Mouse (Mus musculus) stomach, postnatal 0 days (tissue): ENCODE measurements around the gene Proser1. TPM values are rescaled to one million over a fixed set of nuclear protein-coding genes. Genes with fewer than 3 reads are reported as not detected.

Experiments used
- ATAC-seq: fragments of 200-750 bp; cut with Nextera tagmentation; 2 replicates; pipeline ENCODE4 v1.8.0; 2017; ENCODE audit not compliant: low FRiP score, low TSS enrichment
- DNase-seq: peaks from one replicate; pipeline ENCODE4 v3.0.0-alpha.2; 2016; ENCODE audit warnings: low spot score
- H3K27ac ChIP-seq: fragments of 300-500 bp; sonication (generic); replicated peaks from 2 replicates; pipeline ENCODE4 v1.5.1; 2014; ENCODE audit warnings: mild to moderate bottlenecking, control low read depth
- H3K27me3 ChIP-seq: fragments of 300-500 bp; sonication (generic); 2 replicates; pipeline ENCODE4 v1.6.1; 2014; ENCODE audit warnings: low read length; ENCODE audit not compliant: control insufficient read depth, insufficient read depth
- H3K36me3 ChIP-seq: fragments of 300-500 bp; sonication (generic); 2 replicates; pipeline ENCODE4 v1.6.1; 2014; ENCODE audit warnings: low read length, mixed read lengths; ENCODE audit not compliant: control insufficient read depth, insufficient read depth
- H3K4me1 ChIP-seq: fragments of 300-500 bp; sonication (generic); replicated peaks from 2 replicates; pipeline ENCODE4 v1.6.1; 2014; ENCODE audit warnings: antibody characterized with exemption; ENCODE audit not compliant: control insufficient read depth, insufficient read depth
- H3K4me2 ChIP-seq: fragments of 300-500 bp; sonication (generic); replicated peaks from 2 replicates; pipeline ENCODE4 v1.6.1; 2014; ENCODE audit warnings: low read depth, mild to moderate bottlenecking, control low read depth, moderate library complexity
- H3K4me3 ChIP-seq: fragments of 300-500 bp; sonication (generic); 2 replicates; pipeline ENCODE4 v1.5.1; 2014; ENCODE audit warnings: low read depth, low read length, control low read depth
- H3K9ac ChIP-seq: fragments of 300-500 bp; sonication (generic); 2 replicates; pipeline ENCODE4 v1.6.1; 2014; ENCODE audit warnings: mild to moderate bottlenecking, low read length, control low read depth, mixed read lengths
- H3K9me3 ChIP-seq: fragments of 300-500 bp; sonication (generic); 2 replicates; pipeline ENCODE4 v1.6.1; 2016; ENCODE audit warnings: low read length; ENCODE audit not compliant: control insufficient read depth
- CTCF ChIP-seq: IDR thresholded peaks from 2 replicates; pipeline ENCODE4 v1.5.1; 2016; ENCODE audit warnings: antibody characterized with exemption, low read depth, mild to moderate bottlenecking, moderate library complexity
- EP300 ChIP-seq: optimal IDR thresholded peaks from 2 replicates; pipeline ENCODE3; 2016; ENCODE audit warnings: antibody characterized with exemption
- WGBS: fragments of 180-500 bp; shearing (Covaris S2); extraction: QIAGEN DNeasy Blood & Tissue Kit; methylation state at CpG from one replicate; pipeline ENCODE4 v1.1.7; 2014; 5-methylcytosine and 5-hydroxymethylcytosine counted together
- polyA plus RNA-seq: library from polyadenylated mRNA; unstranded; fragments of >200 nt; fragmentation: Nextera tagmentation; extraction: Ambion mirVana; gene quantifications from 2 replicates; pipeline ENCODE4 v1.2.1, GENCODE M21; 2015

The Proser1 gene
- polyA plus RNA-seq, 1 experiment from 2014 or later = 7.9 TPM

GRCm38 (mm10) chr3:53498351-53498905, 35.0 kb downstream of the Proser1 start:
- no peaks in the 10 kb centered on the region for H3K4me1 ChIP-seq
- ATAC-seq = no peak
- no peaks in the 10 kb centered on the region for H3K36me3 ChIP-seq
- no peak overlapping the region for H3K27ac ChIP-seq
- no peak for TF ChIP-seq CTCF
- TF ChIP-seq EP300 = no peak
- no peaks in the 10 kb centered on the region for H3K27me3 ChIP-seq
- no peaks in the 10 kb centered on the region for H3K9me3 ChIP-seq
- 66% methylated on average over 6 of the region's 6 CpGs for WGBS
- no peak for DNase-seq
- H3K4me2 ChIP-seq = no peak overlapping the region
- no peak overlapping the region for H3K9ac ChIP-seq
- H3K4me3 ChIP-seq = no peak overlapping the region

- DNase-seq = no peak
- Histone ChIP-seq H3K27ac (no peak overlapping the region), H3K4me2 (no peak overlapping the region), H3K4me1 (no peaks in the 10 kb centered on the region), H3K36me3 (no peaks in the 10 kb centered on the region), H3K9ac (no peak overlapping the region), H3K9me3 (no peaks in the 10 kb centered on the region), H3K4me3 (no peak overlapping the region), H3K27me3 (no peaks in the 10 kb centered on the region)
- WGBS = 61% methylated on average over 6 of the region's 6 CpGs
- TF ChIP-seq CTCF (peak; percentile 84), EP300 (no peak)
- no peak for ATAC-seq
These were observed 39.0 kb downstream of the Proser1 start for GRCm38 (mm10) chr3:53502428-53502827.

- 47% methylated on average over 5 of the region's 5 CpGs for WGBS
- Histone ChIP-seq H3K4me1 (no peaks in the 10 kb centered on the region), H3K4me2 (no peak overlapping the region), H3K27me3 (no peaks in the 10 kb centered on the region), H3K27ac (no peak overlapping the region), H3K36me3 (0 out of 2 replicates have a peak, but pooled peaks cover 4% of the 10 kb centered on the region), H3K9ac (no peak overlapping the region), H3K4me3 (no peak overlapping the region), H3K9me3 (no peaks in the 10 kb centered on the region)
- DNase-seq (no peak), ATAC-seq (no peak)
- no peak for TF ChIP-seq EP300
- no peak for TF ChIP-seq CTCF
These were observed 49.6 kb downstream of the Proser1 start for GRCm38 (mm10) chr3:53513096-53513495.

DNA sequence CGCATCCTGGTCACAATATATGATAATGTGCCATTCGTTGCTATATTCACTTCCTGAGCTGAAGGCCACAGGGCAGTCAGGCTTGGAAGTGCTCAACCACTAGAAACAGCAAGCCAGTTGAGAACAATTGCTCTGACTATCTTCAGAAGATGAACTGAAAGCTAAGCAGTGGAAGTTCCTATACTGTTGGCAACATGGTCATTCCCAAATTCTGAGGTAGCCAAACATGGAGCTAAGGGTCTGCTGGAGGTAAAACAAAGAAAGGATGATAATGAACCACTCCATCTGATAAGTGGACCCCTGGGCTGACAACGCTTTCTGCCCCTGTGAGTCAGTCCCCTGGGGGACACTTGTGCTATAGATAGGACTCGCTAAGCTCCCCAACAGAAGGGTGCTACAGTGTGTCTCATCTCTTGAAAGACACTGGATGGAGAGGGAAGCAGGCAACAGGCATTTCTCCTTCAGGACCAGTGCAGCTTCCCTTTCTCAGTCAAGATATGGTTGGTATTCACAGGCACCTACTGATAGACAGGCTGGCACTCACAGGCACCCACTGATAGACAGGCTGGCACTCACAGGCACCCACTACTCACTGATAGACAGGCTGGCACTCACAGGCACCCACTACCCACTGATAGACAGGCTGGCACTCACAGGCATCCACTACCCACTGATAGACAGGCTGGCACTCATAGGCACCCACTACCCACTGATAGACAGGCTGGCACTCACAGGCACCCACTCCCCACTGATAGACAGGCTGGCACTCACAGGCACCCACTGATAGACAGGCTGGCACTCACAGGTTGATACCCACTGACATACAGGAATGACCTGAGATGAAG, 51.0 kb downstream of the Proser1 start:
- no peak overlapping the region for H3K27ac ChIP-seq
- no peaks in the 10 kb centered on the region for H3K9me3 ChIP-seq
- WGBS = 80% methylated on average over 4 of the region's 4 CpGs
- no peaks in the 10 kb centered on the region for H3K4me1 ChIP-seq
- no peak overlapping the region for H3K4me3 ChIP-seq
- 0 out of 2 replicates have a peak, but pooled peaks cover 7% of the 10 kb centered on the region for H3K36me3 ChIP-seq
- no peak for ATAC-seq
- H3K9ac ChIP-seq = no peak overlapping the region
- H3K27me3 ChIP-seq = no peaks in the 10 kb centered on the region
- H3K4me2 ChIP-seq = no peak overlapping the region
- no peak for TF ChIP-seq EP300
- TF ChIP-seq CTCF = no peak
- no peak for DNase-seq

GRCm38 (mm10) chr3:53522794-53523193, 59.3 kb downstream of the Proser1 start:
- TF ChIP-seq EP300 (no peak), CTCF (no peak)
- ATAC-seq (no peak), DNase-seq (no peak)
- Histone ChIP-seq H3K27me3 (no peaks in the 10 kb centered on the region), H3K36me3 (0 out of 2 replicates have a peak, but pooled peaks cover 3% of the 10 kb centered on the region), H3K9ac (no peak overlapping the region), H3K4me1 (no peaks in the 10 kb centered on the region), H3K9me3 (no peaks in the 10 kb centered on the region), H3K4me2 (no peak overlapping the region), H3K4me3 (no peak overlapping the region), H3K27ac (no peak overlapping the region)
- 88% methylated on average over 10 of the region's 10 CpGs for WGBS

- H3K9ac ChIP-seq = no peak overlapping the region
- TF ChIP-seq CTCF (peak; percentile 89), EP300 (no peak)
- H3K4me3 ChIP-seq = peak overlapping the region; percentile 32
- H3K27ac ChIP-seq = no peak overlapping the region
- peak; percentile 83 for DNase-seq
- no peaks in the 10 kb centered on the region for H3K27me3 ChIP-seq
- H3K9me3 ChIP-seq = no peaks in the 10 kb centered on the region
- WGBS = 5% methylated on average over 21 of the region's 21 CpGs
- H3K4me1 ChIP-seq = no peaks in the 10 kb centered on the region
- H3K36me3 ChIP-seq = no peaks in the 10 kb centered on the region
- H3K4me2 ChIP-seq = peak overlapping the region; percentile 54
- 0 out of 2 replicates have a peak, but pooled peaks have one; percentile 42 for ATAC-seq
These were observed 62.3 kb downstream of the Proser1 start for GRCm38 (mm10) chr3:53525737-53526136.
